Mouse (Mus musculus) myocyte (in vitro differentiated cells): ENCODE data around the gene Cnot2.

Experiments
- CEBPB ChIP-seq: IDR thresholded peaks from 2 replicates; pipeline ENCODE4 v1.6.1; 2011; ENCODE audit warnings: mild to moderate bottlenecking, moderate library complexity; ENCODE audit not compliant: poor library complexity, insufficient read depth, severe bottlenecking
- MAX ChIP-seq: IDR thresholded peaks from one replicate; pipeline ENCODE4 v1.6.1; 2011; ENCODE audit warnings: low read depth, mild to moderate bottlenecking, control low read depth
- MYOG ChIP-seq, 3 experiments: IDR thresholded peaks; one replicate each; pipeline ENCODE4 v1.6.1; 2011; ENCODE audit warnings: control low read depth in 2 of 3, low read depth in 2 of 3, mild to moderate bottlenecking in 2 of 3; ENCODE audit not compliant: insufficient read length in 2 of 3, control insufficient read depth in 1 of 3, insufficient read depth in 1 of 3
- POLR2A ChIP-seq: IDR thresholded peaks from one replicate; pipeline ENCODE4 v1.6.1; 2011; ENCODE audit warnings: low read depth, mild to moderate bottlenecking, control low read depth, moderate library complexity; ENCODE audit not compliant: insufficient read length
- POLR2AphosphoS2 ChIP-seq: IDR thresholded peaks from one replicate; pipeline ENCODE4 v1.6.1; 2011; ENCODE audit warnings: low read depth, control low read depth; ENCODE audit not compliant: insufficient read length
- TCF12 ChIP-seq: IDR thresholded peaks from one replicate; pipeline ENCODE4 v1.6.1; 2011; ENCODE audit warnings: mild to moderate bottlenecking, control low read depth; ENCODE audit not compliant: poor library complexity, insufficient read depth, severe bottlenecking
- TCF3 ChIP-seq: IDR thresholded peaks from one replicate; pipeline ENCODE4 v1.6.1; 2011; ENCODE audit warnings: low read depth, control low read depth; ENCODE audit not compliant: insufficient read length
- USF1 ChIP-seq: IDR thresholded peaks from one replicate; pipeline ENCODE4 v1.6.1; 2011; ENCODE audit warnings: low read depth, mild to moderate bottlenecking, control low read depth, moderate library complexity

DNA sequence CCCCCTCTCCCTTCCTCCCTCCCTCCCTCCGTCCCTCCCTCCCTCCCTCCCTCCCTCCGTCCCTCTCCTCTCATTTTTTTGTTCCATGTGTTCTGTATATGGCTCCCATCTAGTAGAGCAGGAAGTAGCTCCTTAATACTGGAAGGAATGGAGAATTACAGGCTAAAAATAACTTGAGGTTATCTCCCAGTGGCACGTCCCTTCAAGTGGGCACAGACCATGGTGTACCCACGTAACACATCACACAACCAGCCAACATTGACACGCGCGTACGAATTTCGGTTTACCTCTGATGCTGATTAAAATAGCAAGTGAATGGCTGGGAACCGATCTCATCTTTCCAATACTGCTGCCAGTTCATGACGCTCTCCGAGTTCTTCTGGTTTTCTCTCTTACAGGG lies 135.3 kb downstream of the Cnot2 start:
- no peak for TF ChIP-seq POLR2A
- no peak for TF ChIP-seq TCF12
- TF ChIP-seq POLR2AphosphoS2: no peak
- TF ChIP-seq MAX: no peak
- no peak for TF ChIP-seq USF1
- no peak for TF ChIP-seq TCF3
- TF ChIP-seq MYOG (IDR thresholded peaks at IDR 0.05; ENCODE audit: control insufficient read depth in 1 of 3, insufficient read depth in 1 of 3, insufficient read length in 2 of 3, low read depth in 2 of 3): no peak
- TF ChIP-seq CEBPB: no peak
